Mouse (Mus musculus): ENCODE results near the gene Cerk. TPM values are rescaled to one million over a fixed set of nuclear protein-coding genes. Genes with fewer than 3 reads are reported as not detected.
"Not testable (repeated sequence)": the region's sequence is repeated elsewhere in the genome, so short reads cannot be mapped to it uniquely, and the experiment has no call there.

Gene Cerk
- total RNA-seq, 2 experiments from 2014 or later, result 22.7 to 41.2 TPM

- peak; percentile 20 for ATAC-seq (ENCODE audit: poor library complexity, severe bottlenecking)
Measured at GRCm38 (mm10) chr15:86184851-86185688, 871 bp downstream of the Cerk start.

- no peak for ATAC-seq (ENCODE audit: poor library complexity, severe bottlenecking)
Measured at GRCm38 (mm10) chr15:86184071-86184470, 1.9 kb downstream of the Cerk start.

- no peak for ATAC-seq (ENCODE audit: poor library complexity, severe bottlenecking)
Measured at GRCm38 (mm10) chr15:86183484-86183883, 2.5 kb downstream of the Cerk start.

- ATAC-seq (ENCODE audit: poor library complexity, severe bottlenecking), result peak; percentile 50
Measured at GRCm38 (mm10) chr15:86182646-86183045, 3.3 kb downstream of the Cerk start.

GRCm38 (mm10) chr15:86181941-86182439 is 4.0 kb downstream of the Cerk start:
- peak; percentile 34 for ATAC-seq (ENCODE audit: poor library complexity, severe bottlenecking)

GRCm38 (mm10) chr15:86181321-86181720 is 4.6 kb downstream of the Cerk start:
- not testable (repeated sequence) for ATAC-seq (ENCODE audit: poor library complexity, severe bottlenecking)

- ATAC-seq (ENCODE audit: poor library complexity, severe bottlenecking), result no peak
Measured at GRCm38 (mm10) chr15:86180427-86180826, 5.5 kb downstream of the Cerk start.

GRCm38 (mm10) chr15:86178594-86178993 is 7.3 kb downstream of the Cerk start:
- ATAC-seq (ENCODE audit: poor library complexity, severe bottlenecking), result no peak

- ATAC-seq (ENCODE audit: poor library complexity, severe bottlenecking), result not testable (repeated sequence)
Measured at GRCm38 (mm10) chr15:86177703-86178251, 8.2 kb downstream of the Cerk start.

GRCm38 (mm10) chr15:86176771-86177702 is 8.9 kb downstream of the Cerk start:
- no peak for ATAC-seq (ENCODE audit: poor library complexity, severe bottlenecking)

GRCm38 (mm10) chr15:86176166-86176565 is 9.8 kb downstream of the Cerk start:
- no peak for ATAC-seq (ENCODE audit: poor library complexity, severe bottlenecking)

- ATAC-seq (ENCODE audit: poor library complexity, severe bottlenecking), result no peak
Measured at GRCm38 (mm10) chr15:86175253-86176050, 10.5 kb downstream of the Cerk start.

- ATAC-seq (ENCODE audit: poor library complexity, severe bottlenecking), result peak; percentile 58
Measured at GRCm38 (mm10) chr15:86173136-86173985, 12.6 kb downstream of the Cerk start.

GRCm38 (mm10) chr15:86172526-86172925 is 13.4 kb downstream of the Cerk start:
- ATAC-seq (ENCODE audit: poor library complexity, severe bottlenecking), result peak; percentile 26; the same call in 1 of the 2 replicates

- no peak for ATAC-seq (ENCODE audit: poor library complexity, severe bottlenecking)
Measured at GRCm38 (mm10) chr15:86172124-86172523, 13.8 kb downstream of the Cerk start.

GRCm38 (mm10) chr15:86171316-86171715 is 14.6 kb downstream of the Cerk start:
- no peak for ATAC-seq (ENCODE audit: poor library complexity, severe bottlenecking)

GRCm38 (mm10) chr15:86169817-86170110 is 16.2 kb downstream of the Cerk start:
- no peak for ATAC-seq (ENCODE audit: poor library complexity, severe bottlenecking)

- ATAC-seq (ENCODE audit: poor library complexity, severe bottlenecking), result no peak
Measured at GRCm38 (mm10) chr15:86168941-86169816, 16.8 kb downstream of the Cerk start.
